Mouse (Mus musculus) thymus, postnatal 14 days (tissue): ENCODE data around the gene Gsg1l.

Experiments used
- DNase-seq: peaks from one replicate; pipeline ENCODE4 v3.0.0; 2021

The Gsg1l gene

GRCm38 (mm10) chr7:125846866-125847527 is 235.2 kb downstream of the Gsg1l start:
- DNase-seq: no peak

DNA sequence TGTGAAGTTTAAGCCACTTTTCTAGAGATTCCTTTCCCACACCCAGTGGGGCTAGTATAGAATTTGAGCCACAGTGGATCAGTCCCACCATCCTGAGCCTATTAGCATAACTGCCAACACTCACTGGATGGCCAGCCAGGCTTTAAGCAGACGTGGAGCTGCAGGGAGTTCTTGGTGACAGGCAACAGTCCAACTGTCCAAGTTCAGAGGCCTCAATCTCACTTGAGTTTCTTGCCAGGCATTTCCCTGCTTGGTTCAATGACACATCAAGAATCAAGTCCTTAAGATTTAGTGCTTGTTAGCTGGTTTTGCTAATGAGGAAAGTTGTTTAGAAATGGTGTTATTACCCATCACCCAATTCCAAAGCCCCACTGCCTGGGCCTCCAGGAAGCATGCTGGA is 236.6 kb downstream of the Gsg1l start:
- DNase-seq: no peak

- DNase-seq: no peak
Observed at GRCm38 (mm10) chr7:125838078-125838742, 244.0 kb downstream of the Gsg1l start.

GRCm38 (mm10) chr7:125833471-125833870 is 248.7 kb downstream of the Gsg1l start:
- DNase-seq: no peak

- no peak for DNase-seq
Observed at GRCm38 (mm10) chr7:125832767-125833166, 249.4 kb downstream of the Gsg1l start.

GRCm38 (mm10) chr7:125829121-125829666 is 253.0 kb downstream of the Gsg1l start:
- DNase-seq: no peak

DNA sequence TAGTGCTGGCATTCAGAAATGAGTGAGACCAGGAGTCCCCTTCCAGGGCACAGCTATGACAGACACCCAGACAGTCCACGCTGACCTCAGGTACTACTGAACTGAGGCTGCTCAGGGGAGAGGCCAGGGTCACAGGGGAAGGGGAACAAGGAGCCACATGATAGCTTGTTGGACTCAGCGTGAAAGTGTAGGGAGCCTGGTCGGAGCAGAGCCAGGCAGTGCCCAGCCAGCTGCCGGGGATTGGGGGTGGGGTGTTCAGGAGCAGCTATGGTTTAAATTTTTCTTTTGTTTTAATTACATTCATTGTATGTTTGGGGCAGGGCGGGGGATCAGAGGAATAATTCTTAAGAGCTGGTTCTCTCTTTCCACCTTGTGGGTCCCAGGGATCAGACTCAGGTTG is 253.7 kb downstream of the Gsg1l start:
- DNase-seq: no peak
